Mouse (Mus musculus) thymus, postnatal 0 days (tissue): Measurements from ENCODE around the gene Srsf10. TPM values are rescaled to one million over a fixed set of nuclear protein-coding genes. Genes with fewer than 3 reads are reported as not detected.

Experiments used
- DNase-seq: peaks from one replicate; pipeline ENCODE4 v3.0.0-alpha.2; 2015; ENCODE audit warnings: low spot score
- polyA plus RNA-seq: library from polyadenylated mRNA; unstranded; fragments of >200 nt; fragmentation: Nextera tagmentation; extraction: Ambion mirVana; gene quantifications from 2 replicates; pipeline ENCODE4 v1.2.1, GENCODE M21; 2015

The Srsf10 gene
- 276 TPM in 2 replicates for polyA plus RNA-seq

- DNase-seq: peak; percentile 99
These were observed at the start of gene Srsf10 for GRCm38 (mm10) chr4:135855536-135856222. Srsf10 (plus strand) TSS chr4:135855747.

GRCm38 (mm10) chr4:135814896-135815295, 40.7 kb upstream of the Srsf10 start:
- no peak for DNase-seq

DNA sequence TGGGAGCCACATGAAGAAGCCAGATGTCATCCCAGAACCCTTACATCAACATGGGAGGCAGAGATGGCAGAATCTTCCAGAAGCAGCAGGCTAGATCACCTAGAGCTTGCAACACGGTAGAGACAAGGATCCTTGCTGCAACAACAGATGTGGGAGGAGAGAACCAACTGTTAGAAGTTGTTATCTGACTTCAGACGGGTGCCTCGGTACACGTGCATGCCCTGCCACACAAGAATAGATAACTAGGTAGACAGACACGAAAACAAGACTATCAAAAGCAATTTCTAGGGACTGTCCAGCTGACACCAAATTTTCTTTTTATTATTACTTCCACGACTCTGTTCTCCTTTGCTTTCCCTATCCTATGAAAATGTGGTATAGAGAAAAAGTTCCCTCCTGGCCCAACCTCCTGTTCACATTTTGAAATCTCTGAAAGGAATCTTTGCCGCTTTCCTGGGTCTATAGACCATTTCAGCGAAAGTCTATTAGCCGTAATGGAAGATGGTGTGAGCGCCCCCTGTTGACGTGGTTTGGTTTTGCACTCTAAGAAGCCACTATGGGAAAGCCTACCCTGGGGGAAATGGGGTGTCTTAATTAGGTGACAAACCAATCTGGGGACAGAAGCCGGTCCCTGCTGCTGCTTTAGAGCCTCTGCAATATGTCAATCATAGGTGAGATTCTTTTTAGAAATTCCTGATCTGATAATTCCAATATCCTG, 38.5 kb upstream of the Srsf10 start:
- DNase-seq: peak; percentile 53

DNA sequence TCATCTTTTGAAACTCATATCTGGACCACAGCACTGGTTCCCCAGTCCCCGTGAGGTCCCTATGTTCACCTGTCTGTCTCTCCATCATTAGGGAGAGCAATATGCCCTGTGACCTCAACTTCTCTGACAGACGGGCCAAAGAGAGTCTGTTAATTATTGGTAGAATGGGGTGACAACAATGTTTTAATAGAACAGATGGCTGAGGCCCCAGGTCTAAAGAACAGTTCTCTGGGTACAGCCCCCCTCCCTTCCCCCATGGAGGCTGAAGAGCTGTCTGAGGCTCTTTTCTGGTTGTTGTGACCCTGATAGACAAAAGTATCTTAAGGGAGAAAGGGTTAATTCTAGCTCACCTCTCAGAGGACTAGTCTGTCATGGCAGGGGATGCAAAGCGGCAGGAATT, 37.2 kb upstream of the Srsf10 start:
- no peak for DNase-seq

DNA sequence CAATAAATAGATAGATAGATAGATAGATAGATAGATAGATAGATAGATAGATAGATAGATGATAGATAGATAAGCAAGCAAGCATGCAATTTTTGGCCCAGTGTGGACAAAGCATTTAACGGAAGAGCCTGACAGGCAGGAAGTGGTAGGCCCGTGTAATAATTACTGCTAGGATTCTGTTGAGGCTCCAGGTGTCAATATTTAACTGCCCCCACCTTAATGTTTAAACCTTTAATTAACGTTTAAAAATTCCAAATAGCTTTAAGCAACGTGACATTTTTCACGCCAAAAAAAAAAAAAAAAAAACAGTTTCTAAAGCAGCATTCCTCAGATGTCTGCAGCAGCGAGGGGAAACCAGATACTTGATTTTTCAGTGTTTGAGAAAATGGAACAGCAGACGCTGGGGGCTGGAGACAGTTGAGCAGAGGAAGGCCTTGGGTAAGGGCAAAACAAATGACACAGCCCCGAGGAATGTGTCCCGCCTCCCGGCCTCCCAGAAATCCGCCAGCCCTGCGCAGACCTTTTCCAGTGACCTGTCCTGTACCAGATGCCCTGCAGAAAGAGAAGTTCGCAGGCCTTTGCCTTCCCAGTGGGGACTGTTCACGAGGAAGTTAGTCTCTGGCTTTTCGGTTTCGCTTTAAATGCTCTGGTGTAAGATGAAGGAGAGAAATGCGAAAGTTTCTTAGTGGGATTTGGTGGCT, 35.6 kb upstream of the Srsf10 start:
- peak; percentile 6 for DNase-seq

DNA sequence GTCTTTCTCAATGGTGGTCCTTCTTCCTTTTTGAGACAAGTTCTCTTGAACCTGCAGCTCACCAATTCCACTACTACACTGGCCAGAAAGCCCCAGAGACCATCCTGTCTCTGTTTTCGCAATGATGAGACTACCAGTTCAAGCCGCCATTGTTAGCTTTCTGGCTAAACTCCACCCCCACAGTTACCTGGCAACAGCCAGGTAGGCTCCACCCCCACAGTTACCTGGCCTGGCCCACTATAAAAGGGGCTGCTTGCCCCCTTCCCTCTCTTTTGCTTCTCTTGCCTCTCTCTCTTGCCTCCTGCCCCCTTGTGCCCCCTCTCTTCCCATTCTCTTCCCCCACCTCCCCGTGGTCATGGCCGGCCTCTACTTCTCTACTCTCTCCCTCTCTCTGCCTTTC, 33.8 kb upstream of the Srsf10 start:
- no peak for DNase-seq

DNA sequence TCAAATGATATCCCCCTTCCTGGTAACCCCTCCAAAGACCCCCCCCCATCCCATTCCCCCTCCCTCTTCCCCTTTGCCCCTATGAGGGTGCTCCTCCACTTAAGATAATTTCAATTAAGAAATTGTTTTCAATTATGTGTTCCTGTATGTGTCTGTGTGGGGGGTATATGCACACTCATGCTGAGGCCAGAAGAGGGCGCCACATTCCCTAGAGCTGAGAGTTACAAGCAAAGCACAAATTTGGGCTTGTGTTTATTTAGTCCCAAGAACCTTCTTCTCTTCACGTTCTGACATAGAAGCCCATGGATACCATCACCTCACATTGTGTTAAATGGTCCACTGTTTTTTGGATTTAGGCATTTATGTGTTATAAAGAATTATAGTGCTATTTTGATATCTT, 32.2 kb upstream of the Srsf10 start:
- DNase-seq: peak; percentile 53

DNA sequence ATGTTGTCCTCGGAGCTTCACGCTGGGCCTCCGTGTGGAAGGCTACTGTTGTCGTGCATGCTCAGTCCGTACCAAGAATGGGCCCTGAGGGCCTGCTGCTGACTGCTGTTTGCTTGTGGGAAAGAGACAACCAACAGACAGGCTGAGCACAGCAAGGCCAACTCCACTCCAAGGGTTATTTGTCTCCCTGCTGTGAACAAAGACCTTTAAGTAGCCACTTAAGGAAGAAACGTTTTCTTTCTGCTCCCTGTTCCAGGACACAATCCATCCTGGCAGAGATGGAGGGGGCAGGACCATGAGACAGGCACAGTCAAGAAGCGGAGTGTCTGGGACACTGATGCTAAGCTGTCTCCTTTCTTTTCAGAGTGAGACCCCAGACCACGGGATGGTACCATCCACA, 31.3 kb upstream of the Srsf10 start:
- no peak for DNase-seq

DNA sequence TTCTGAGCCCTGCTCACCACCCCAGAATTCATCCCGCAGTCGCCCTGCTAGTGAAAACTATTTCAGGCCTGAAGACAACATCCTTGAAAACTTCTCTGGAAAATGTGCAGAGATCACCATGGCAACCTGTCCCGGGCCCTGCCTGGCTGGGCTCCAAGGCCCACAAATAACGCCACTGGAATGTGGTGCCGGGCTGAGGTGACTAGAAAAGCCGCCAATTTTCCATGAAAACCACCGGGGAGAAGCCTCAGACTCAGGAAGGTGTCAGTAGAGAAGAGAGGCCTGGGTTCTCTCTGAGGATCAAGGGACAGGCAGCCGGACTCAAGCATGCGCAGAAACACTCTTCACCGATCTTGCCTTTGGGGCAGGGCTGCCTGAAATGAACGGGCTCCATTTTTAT, 27.1 kb upstream of the Srsf10 start:
- no peak for DNase-seq

DNA sequence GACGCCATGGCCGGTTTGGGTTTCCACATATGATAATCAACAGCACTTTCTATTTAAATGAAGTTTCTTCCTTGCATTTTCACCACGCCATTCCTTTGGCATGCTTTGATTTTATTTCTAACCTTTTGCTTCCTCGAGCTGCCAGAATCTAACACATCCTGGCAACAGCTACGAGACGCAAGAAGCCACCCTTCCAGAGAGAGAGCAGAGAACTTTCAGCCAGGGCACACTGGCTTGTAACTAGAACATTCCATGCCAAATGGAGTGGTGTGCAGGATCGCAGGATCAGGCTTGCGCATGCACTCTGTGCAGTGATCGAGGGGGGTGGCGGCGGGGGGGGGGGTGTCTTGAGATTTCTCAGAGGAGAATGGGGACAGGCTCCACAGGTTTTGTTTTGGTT, 23.5 kb upstream of the Srsf10 start:
- DNase-seq: no peak

DNA sequence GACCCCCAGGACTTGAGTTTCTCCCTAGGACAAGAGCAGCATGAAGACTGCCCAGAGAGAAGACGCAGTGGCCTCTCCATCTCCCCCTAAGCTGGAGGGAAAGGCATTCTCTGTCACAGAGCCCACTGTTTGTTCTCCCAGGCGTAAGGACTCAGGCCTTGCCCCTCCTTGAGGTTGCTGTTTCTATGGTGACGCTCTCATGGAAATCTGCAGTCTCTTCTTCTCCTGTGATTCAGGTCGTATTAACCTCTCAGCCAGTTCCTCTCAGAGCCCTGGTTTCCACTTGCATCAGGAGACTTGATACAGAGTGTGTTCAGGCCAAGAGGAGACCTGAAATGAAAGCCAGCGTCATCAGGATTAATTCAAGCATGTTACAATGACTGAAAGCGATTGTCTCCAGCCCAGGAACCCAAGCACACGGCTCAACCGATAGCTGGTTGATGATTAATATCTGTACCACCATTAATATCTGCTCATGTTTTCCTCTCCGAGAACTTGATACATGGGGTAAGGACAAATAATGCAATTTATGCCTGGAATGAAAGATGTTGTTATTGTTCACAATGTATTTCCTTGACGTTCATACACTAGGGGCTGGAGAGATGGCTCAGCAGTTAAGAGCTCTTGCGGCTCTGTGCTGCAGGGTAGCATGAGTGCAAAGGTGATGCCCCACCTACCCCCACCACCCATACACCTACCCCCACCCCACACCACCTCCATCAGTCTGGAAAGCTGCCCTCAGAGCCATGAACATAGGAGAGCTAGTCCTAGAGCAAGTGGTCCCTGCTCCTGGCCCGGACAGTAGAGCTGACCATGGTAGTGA, 22.0 kb upstream of the Srsf10 start:
- DNase-seq: no peak

DNA sequence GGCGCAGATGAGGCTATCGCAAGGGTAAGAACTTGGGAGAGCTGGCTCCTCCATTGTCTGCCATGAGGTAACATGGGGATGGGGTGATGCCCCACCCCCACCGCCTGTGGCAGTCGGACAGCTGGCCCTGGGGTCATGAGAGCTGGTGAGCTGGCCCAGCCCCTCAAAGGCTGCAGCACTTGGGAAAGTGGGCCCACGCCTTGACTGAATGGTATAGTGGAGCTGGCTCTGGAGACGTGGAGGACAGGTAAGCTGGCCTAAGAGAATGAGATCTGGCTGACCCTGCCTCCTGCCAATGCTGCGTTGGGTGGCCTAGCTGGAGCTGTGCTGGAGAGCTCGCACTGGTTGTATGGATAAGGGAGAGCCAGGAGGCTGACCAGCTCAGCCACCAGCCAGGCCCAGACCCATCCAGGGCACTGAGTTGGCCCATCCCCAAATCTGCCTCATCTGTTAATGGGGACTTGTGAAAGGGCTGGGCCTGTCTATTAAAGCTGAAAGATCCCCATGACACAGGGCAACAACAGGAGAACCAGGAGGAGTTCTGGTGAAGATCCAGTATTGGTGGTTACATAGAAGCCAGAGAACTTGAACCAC, 21.3 kb upstream of the Srsf10 start:
- DNase-seq: no peak

- DNase-seq: no peak
These were observed 16.6 kb upstream of the Srsf10 start for GRCm38 (mm10) chr4:135838925-135839292.

- no peak for DNase-seq
These were observed 16.1 kb upstream of the Srsf10 start for GRCm38 (mm10) chr4:135839293-135840011.

DNA sequence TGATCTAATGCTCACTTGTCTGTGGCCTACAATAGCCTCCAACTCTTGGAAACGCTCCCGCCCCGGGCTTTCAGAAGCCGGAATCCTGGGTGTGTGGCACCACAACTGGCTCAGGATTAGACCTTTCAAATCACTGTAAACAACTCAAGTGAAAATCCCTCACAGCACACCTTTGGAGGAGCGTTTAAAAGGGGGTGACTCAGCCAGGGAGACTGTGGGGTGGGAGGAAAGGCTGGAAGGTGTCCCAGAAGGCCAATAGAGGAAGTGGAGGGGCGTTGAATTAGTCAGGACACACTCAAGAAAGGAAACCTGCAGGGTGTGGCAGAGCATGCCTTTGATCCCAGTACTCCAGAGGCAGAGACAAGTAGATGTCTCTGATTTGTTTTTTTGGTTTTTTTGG, 11.1 kb upstream of the Srsf10 start:
- no peak for DNase-seq

DNA sequence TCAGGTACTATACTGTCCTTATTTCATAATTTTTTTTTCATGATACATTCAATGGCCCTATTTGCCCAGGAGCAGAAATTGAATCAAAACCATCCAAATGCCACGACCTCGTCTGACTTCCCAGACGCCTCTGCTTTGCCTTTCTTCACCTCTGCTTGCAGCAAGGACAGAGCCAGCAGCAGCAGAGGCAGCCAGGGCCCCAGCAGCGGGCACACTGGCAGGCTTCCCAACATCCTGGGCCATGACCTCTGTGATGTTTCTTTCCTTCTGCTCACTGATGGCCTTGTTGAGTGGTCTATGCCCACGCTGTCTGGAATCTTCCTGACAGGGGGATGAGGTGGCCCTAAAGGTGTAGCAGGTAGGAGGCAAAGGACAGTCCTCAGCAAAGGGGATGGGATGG, 8.0 kb upstream of the Srsf10 start:
- DNase-seq: no peak

GRCm38 (mm10) chr4:135850411-135851095, 5.0 kb upstream of the Srsf10 start:
- DNase-seq: peak; percentile 77

DNA sequence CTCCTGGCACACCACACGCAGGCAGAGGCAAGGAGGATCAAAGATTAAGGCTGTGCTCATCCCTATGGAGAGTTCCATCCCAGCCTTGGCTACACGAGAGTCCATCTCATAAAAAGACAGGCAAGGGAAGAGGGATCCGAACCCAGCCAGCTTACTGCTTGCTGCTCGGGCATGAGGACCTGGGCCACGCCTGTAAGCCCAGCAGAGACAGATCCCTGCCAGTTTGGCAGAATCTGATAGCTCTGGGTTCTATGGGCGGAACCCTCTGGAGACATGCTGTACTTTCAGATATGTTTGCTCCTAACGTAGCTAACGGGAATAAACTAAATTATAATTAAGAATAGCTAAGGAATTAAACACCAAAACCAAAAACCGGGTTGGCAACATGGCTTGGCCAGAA, 3.6 kb upstream of the Srsf10 start:
- no peak for DNase-seq

DNA sequence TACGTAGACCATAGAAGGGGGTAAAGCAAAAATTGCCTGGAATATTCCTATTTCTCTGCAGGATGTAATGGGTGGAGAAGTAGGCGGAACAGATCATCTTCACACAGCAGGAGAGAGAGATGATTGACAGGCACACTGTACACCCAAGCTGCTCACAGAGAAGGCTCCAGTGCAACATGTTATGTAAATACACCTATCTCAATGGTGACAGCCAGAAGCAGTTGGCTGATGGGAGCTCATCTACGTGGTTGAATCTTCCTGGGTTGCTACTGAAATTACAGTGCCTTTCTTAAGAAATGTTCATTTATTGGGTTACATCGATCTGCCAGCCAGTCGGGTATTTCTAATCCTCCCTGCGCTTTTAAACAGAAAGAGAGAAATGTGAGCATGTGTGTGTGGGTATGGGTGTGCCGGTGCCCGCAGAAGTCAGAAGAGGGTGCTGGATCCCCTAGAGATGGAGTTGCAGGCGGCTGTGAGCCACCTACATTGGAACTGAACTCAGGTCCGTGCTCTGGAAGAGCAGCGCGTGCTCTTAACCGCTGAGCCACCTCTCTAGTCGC, 1.5 kb upstream of the Srsf10 start:
- no peak for DNase-seq

DNA sequence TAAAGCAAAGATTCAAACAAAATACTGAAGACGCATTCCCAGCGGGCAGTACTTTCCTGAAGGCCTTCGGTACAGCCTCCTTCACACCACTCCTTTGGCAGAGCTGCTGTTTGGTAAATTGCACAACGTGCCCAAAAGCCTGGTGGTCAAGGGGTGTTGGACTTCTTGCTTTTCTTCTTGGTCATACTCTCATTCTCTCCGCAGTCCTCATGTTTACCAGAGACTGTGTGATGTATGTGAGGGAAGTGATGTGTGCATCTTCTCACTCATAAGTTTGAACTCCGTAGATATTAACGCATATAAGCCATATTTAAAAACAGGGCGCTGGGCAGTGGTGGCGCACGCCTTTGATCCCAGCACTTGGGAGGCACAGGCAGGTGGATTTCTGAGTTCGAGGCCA, 917 bp upstream of the Srsf10 start:
- no peak for DNase-seq
